ENCODE assay signal across 8 mouse cellular contexts in genomic region chr6:93066553-93067376, GRCm38 (mm10).
DNase-seq lines count a peak whose midpoint lies in the region; ATAC-seq lines count a peak whose summit lies in the region.

No protein-coding gene starts in this region.

- peak overlapping the region; percentile 37 for H3K27ac ChIP-seq in heart, embryonic 13.5 days (replicated peaks)
- H3K27ac ChIP-seq in forebrain, embryonic 16.5 days (ENCODE audit: low read length), result peak overlapping the region; percentile 8
- H3K27ac ChIP-seq in limb, embryonic 11.5 days (replicated peaks; ENCODE audit: low read depth, low read length), result peak overlapping the region; percentile 84

- 54% methylated on average over 11 of the region's 11 CpGs for WGBS in heart, embryonic 13.5 days
- 10% methylated on average over 11 of the region's 11 CpGs for WGBS in forebrain, embryonic 16.5 days
- WGBS in limb, embryonic 11.5 days, result 14% methylated on average over 11 of the region's 11 CpGs

- peaks cover 24% of the 10 kb centered on the region for H3K4me1 ChIP-seq in heart, embryonic 13.5 days
- H3K4me1 ChIP-seq in forebrain, embryonic 16.5 days (replicated peaks; ENCODE audit: control insufficient read depth, insufficient read depth, low read length), result peaks cover 6% of the 10 kb centered on the region
- peaks cover 17% of the 10 kb centered on the region for H3K4me1 ChIP-seq in limb, embryonic 11.5 days (ENCODE audit: control insufficient read depth, insufficient read depth, low read length)

- peak overlapping the region; percentile 6; the same call in 1 of the 2 replicates for H3K4me3 ChIP-seq in heart, embryonic 13.5 days
- no peak overlapping the region for H3K4me3 ChIP-seq in forebrain, embryonic 16.5 days (replicated peaks; ENCODE audit: low read length)
- no peak overlapping the region for H3K4me3 ChIP-seq in limb, embryonic 11.5 days (ENCODE audit: low read depth, low read length)

- H3K9ac ChIP-seq in heart, embryonic 13.5 days, result no peak overlapping the region
- no peak overlapping the region for H3K9ac ChIP-seq in forebrain, embryonic 16.5 days (replicated peaks; ENCODE audit: low read depth, low read length)
- H3K9ac ChIP-seq in limb, embryonic 11.5 days (ENCODE audit: low read length), result no peak overlapping the region

- H3K4me2 ChIP-seq in heart, embryonic 13.5 days, result peak overlapping the region; percentile 52
- H3K4me2 ChIP-seq in forebrain, embryonic 16.5 days (ENCODE audit: low read length), result peak overlapping the region; percentile 14
- peak overlapping the region; percentile 18; the same call in 1 of the 2 replicates for H3K4me2 ChIP-seq in limb, embryonic 11.5 days (ENCODE audit: low read depth, severe bottlenecking)

- no peak for ATAC-seq in heart, embryonic 13.5 days (ENCODE audit: extremely low read depth, insufficient number of reproducible peaks, low FRiP score, low TSS enrichment)
- ATAC-seq in forebrain, embryonic 16.5 days, result peak; percentile 67
- ATAC-seq in limb, embryonic 11.5 days (ENCODE audit: insufficient number of reproducible peaks, low FRiP score, low TSS enrichment, low read depth), result peak; percentile 90

- no peaks in the 10 kb centered on the region for H3K9me3 ChIP-seq in heart, embryonic 13.5 days
- no peaks in the 10 kb centered on the region for H3K9me3 ChIP-seq in forebrain, embryonic 16.5 days (ENCODE audit: control insufficient read depth, low read length)
- H3K9me3 ChIP-seq in limb, embryonic 11.5 days (ENCODE audit: control insufficient read depth, low read length), result no peaks in the 10 kb centered on the region

- H3K36me3 ChIP-seq in heart, embryonic 13.5 days, result no peaks in the 10 kb centered on the region
- H3K36me3 ChIP-seq in forebrain, embryonic 16.5 days (ENCODE audit: control insufficient read depth, insufficient read depth), result no peaks in the 10 kb centered on the region
- no peaks in the 10 kb centered on the region for H3K36me3 ChIP-seq in limb, embryonic 11.5 days (ENCODE audit: control insufficient read depth, insufficient read depth, low read length)

- H3K27me3 ChIP-seq in heart, embryonic 13.5 days (replicated peaks), result no peaks in the 10 kb centered on the region
- H3K27me3 ChIP-seq in forebrain, embryonic 16.5 days (replicated peaks; ENCODE audit: control insufficient read depth, insufficient read depth, low read length), result no peaks in the 10 kb centered on the region
- no peaks in the 10 kb centered on the region for H3K27me3 ChIP-seq in limb, embryonic 11.5 days (ENCODE audit: control insufficient read depth, insufficient read depth, low read length)

- no peak for DNase-seq in heart, adult 18-20 months
- DNase-seq in MN1 (ENCODE audit: low spot score), result peak; percentile 9
- peak; percentile 73 for DNase-seq in limb, embryonic 11.5 days (ENCODE audit: low spot score)
- no peak for DNase-seq in cerebellum, adult 11-12 months
- DNase-seq in thymus, adult 18-20 months, result no peak
- no peak for DNase-seq in spleen, adult 18-20 months

Comparison
In these comparisons a context has a peak if more than half of its experiments do, and no peak if none do; other contexts are left out.
1. H3K27ac ChIP-seq: peak in every context shown above with its lines; median percentile 84 in limb, embryonic 11.5 days; 37 in heart, embryonic 13.5 days; 8 in forebrain, embryonic 16.5 days.
2. DNase-seq: peak in MN1 (single experiment) and limb, embryonic 11.5 days (single experiment); none in heart, adult 18-20 months (0 of 2), cerebellum, adult 11-12 months (single experiment), thymus, adult 18-20 months (0 of 2) and spleen, adult 18-20 months (0 of 2).
3. Peak in every context shown above with its lines, with median percentiles within 50 percentile points of each other: H3K4me2 ChIP-seq.